Mouse (Mus musculus): ENCODE measurements around the gene Ctu2.

Ctu2 gene

DNA sequence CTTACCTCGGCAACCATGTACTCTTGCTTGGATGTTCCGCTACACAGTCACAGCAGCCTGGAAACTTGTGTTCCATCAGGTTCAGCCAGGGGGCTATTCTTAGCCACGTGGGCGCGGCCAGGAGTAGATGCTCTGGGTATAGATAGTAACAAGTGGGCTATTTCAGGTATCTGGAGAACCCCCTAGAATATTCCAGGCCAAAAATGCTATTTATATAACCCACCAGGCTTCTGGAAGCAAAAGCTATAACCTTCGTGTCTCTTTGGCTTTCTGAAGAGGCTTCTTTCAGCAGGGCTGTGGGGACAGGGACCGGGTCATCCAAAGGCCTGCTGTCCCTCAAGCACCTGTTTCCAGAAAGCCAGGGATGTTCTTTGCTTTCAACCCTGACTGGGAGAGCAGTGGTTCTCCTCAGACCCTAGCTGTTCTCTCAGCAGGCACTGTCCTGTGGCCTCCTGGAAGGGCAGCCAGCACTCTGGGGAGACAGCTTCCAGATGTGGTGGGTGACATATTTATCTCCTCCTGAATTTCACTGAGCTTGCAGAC, 24.7 kb upstream of the Ctu2 start:
- no peak for DNase-seq

- DNase-seq: peak; percentile 24
Measured at GRCm38 (mm10) chr8:122452154-122452553, 23.8 kb upstream of the Ctu2 start.

- no peak for DNase-seq
Measured at GRCm38 (mm10) chr8:122454409-122454808, 21.5 kb upstream of the Ctu2 start.

DNA sequence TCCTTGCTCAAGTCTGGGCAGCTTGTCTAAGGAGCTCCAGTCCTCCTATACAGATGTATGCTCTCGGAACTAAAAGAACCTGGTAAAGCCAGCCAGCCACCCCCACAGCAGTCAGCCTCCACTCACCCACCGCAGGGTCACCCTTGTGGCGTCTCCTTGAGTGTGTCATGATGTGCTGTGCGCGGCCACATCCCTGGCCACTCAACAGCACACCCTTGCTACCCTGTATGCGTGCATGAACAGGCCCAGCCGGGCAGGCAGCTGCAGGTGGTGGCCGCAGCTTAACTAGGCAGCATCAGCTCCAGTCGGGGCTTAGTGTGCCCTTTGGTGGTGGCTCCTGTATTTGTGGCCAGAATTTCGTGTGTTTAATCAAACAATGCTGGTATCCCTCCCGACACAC, 18.8 kb upstream of the Ctu2 start:
- DNase-seq: no peak

- DNase-seq: peak; percentile 87
Measured at GRCm38 (mm10) chr8:122459218-122459900, 16.6 kb upstream of the Ctu2 start.

- peak; percentile 61 for DNase-seq
Measured at GRCm38 (mm10) chr8:122459990-122460389, 16.0 kb upstream of the Ctu2 start.

DNA sequence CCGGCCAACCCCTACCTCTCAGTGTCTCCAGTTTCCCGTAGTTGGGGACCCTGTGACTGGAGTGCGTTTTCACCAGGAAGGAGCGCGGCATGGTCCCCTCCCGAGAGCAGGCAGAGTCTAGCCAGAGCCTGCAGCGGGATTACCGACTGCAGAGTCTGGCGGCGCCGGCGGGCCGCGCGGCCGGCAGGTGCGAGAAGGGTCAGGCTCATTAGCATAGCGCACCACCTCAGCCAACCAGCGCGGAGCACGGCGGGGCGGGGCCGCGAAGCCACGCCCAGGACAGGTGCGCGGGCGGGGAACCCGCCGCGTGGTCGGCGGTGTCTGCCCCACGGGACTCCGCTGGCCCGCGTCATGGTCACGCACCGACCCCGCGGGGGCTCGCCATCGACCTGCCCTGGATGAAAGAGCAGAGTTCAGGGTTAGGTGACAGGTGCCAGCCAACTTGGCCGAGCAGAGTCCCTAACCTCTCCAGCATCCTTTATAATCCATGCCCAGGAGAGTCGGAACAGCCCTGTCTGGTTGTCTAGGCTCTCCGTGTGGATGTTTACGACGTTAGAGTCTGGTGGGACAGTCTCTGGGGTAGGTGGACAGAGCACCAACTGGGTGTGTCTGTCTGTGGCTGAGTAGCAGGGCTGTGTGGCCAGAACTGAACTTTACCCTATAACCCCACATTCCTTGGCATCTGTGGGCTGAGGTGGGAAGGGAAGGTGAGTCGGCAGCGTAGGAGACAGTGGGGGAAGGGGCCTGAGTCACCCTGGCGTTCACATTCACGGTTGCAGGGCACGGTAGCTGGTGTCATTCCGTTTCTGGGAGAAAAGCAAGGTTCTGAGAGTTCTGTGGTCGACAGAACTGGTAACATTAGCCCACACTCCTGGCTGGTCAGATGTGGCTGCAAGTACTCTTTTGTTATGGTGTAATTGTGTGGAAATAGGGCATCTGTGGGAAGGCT, 15.1 kb upstream of the Ctu2 start, which contains the start of gene Snai3:
Gene Snai3, minus strand, starts transcription at position 210 of the 949 bp plus-strand sequence.
- peak; percentile 88 for DNase-seq

- peak; percentile 25 for DNase-seq
Measured at GRCm38 (mm10) chr8:122461473-122462148, 14.3 kb upstream of the Ctu2 start.

GRCm38 (mm10) chr8:122462510-122462909, 13.4 kb upstream of the Ctu2 start:
- DNase-seq: no peak

- DNase-seq: peak; percentile 74
Measured at GRCm38 (mm10) chr8:122463651-122464640, 12.0 kb upstream of the Ctu2 start.

DNA sequence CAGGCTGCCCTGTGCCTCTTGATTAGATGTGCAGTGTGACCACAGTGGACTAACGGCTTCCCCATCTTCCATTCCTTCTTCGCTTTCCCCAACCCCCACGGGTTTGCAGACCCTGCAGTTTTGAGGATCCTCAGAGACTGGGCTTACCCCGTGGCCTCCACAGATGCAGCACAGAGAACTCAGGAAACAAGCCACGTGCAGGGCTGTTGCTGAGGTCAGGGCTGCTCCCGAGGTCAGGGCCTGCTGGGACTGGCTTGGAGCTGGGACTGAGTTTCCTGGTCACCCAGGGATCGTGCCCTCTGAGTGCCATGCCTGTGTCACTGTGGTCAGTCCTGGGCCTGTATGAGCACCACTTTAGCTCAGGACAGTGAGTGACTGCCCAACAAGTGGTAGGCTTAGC, 11.0 kb upstream of the Ctu2 start:
- DNase-seq: peak; percentile 22

- DNase-seq: peak; percentile 79
Measured at GRCm38 (mm10) chr8:122467816-122468215, 8.1 kb upstream of the Ctu2 start.

- no peak for DNase-seq
Measured at GRCm38 (mm10) chr8:122469407-122469806, 6.5 kb upstream of the Ctu2 start.

- DNase-seq: peak; percentile 94
Measured at GRCm38 (mm10) chr8:122469965-122470364, 6.0 kb upstream of the Ctu2 start.

DNA sequence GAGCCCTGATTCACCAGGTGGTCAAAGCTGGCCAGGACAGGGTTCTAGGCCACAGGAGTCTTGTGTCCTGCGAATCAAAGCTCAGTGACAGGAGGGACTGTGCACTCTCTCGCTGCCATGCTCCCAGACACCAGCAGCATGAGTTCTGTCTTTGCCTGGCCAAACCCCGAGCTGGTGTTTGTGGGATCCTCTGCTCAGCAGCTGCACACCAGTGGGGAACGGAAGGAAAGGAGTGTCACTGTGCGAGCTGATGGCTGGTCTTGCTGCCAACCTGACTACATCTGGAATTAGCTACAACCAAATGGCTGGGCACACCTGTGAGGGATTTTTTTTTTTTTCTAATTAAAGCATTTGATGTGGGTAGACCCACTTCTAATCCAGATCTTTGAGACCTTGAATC, 5.3 kb upstream of the Ctu2 start:
- peak; percentile 78 for DNase-seq

DNA sequence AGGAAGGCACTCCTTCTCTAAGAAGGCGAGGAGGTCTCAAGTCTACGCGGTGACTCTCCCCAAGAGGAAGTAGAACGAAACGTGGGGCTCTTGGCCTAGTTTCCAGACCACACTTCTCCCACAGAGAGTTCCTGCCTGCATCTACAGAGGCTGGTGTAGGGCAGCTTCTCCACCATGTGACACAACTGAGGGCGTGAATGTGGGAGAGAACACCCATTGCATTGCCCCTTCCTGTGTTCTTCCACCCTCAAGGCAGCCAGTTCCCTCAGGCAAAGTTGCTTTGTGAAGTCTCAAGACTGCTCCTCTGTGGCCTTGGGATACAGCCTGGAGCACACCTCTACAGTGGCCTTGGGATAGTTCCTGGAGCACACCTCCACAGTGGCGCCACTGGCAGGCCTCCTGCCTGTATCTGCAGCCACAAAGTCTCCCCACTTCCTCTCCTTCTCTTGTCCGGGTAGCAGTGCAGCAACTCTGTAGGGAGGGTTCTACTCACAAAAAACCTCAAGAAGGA, 2.0 kb upstream of the Ctu2 start:
- peak; percentile 84 for DNase-seq

- DNase-seq: peak; percentile 72
Measured at GRCm38 (mm10) chr8:122474951-122475560, 887 bp upstream of the Ctu2 start.

DNA sequence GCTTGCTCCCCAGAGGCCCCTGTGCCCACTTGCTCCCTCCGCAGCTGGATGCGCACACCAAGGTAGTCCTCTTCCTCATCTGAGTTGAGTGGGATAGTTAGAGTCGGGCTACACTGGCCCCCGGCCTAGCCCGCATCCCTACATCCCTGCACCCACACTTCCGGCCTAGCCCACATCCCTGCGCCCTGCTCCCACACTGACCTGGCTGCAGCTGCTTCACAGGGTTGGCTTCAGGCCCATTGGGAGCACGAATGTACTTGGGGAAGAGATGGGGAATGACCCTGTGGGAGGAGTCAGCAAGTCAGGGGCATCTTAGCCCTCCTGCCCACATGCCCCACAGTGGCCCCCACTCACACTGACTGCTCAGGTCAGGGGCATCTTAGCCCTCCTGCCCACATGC, 6.5 kb downstream of the Ctu2 start:
- no peak for DNase-seq

- peak; percentile 31 for DNase-seq
Measured at GRCm38 (mm10) chr8:122483877-122484276, 7.9 kb downstream of the Ctu2 start.

DNA sequence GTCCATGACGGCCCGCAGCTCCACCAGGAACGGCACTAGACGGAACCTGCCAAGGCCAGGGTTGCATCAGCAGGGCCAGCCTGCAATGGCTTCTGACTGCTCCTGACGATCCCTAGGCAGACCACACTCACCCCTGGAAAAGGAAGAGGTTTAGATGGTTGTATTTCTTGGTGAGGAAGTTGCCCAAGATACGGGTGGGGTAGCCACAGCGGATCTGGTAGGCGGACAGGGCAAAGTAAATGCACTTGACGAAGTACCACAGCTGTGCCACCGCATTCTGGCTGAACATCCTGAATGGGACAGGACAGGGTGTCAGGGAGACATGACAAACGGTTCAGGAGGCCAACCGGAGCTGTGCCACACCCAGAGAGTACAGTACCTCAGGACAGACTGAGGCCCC, 8.9 kb downstream of the Ctu2 start:
- no peak for DNase-seq

- no peak for DNase-seq
Measured at GRCm38 (mm10) chr8:122488387-122488786, 12.4 kb downstream of the Ctu2 start.
